21 mouse cellular contexts compared by ENCODE assay signal in genomic region chr13:25168891-25169290, GRCm38 (mm10).
DNase-seq lines count a peak whose midpoint lies in the region; ATAC-seq lines count a peak whose summit lies in the region.
"Had no signal": no experiment of that assay in that cellular context is flagged by ENCODE, and none has a peak within 500 bp of the region (broad histone marks: within the 10 kb centered on the region; RNA-seq: fewer than 3 reads in every experiment).

No protein-coding gene starts in this region.

- H3K4me2 ChIP-seq in embryonic facial prominence, embryonic 11.5 days (ENCODE audit: low read depth, low read length), result no peak overlapping the region
- no peak overlapping the region for H3K4me2 ChIP-seq in limb, embryonic 12.5 days
- H3K4me2 ChIP-seq in forebrain, embryonic 12.5 days, result no peak overlapping the region
- H3K4me2 ChIP-seq: embryonic facial prominence, embryonic 12.5 days had no signal

- H3K27ac ChIP-seq in embryonic facial prominence, embryonic 11.5 days (replicated peaks; ENCODE audit: low read depth, low read length), result no peak overlapping the region
- 0 out of 2 replicates have a peak overlapping the region, but pooled peaks have one; percentile 50 for H3K27ac ChIP-seq in limb, embryonic 10.5 days
- peak overlapping the region; percentile 53; the same call in 1 of the 2 replicates for H3K27ac ChIP-seq in limb, embryonic 12.5 days
- no peak overlapping the region for H3K27ac ChIP-seq in forebrain, embryonic 12.5 days
- H3K27ac ChIP-seq: embryonic facial prominence, embryonic 12.5 days had no signal

- no peaks in the 10 kb centered on the region for H3K27me3 ChIP-seq in embryonic facial prominence, embryonic 11.5 days (ENCODE audit: control insufficient read depth, insufficient read depth, low read length)
- no peaks in the 10 kb centered on the region for H3K27me3 ChIP-seq in limb, embryonic 10.5 days (ENCODE audit: low read depth, poor library complexity, severe bottlenecking)
- H3K27me3 ChIP-seq in limb, embryonic 12.5 days, result no peaks in the 10 kb centered on the region
- no peaks in the 10 kb centered on the region for H3K27me3 ChIP-seq in forebrain, embryonic 12.5 days
- H3K27me3 ChIP-seq: embryonic facial prominence, embryonic 12.5 days; Patski had no signal

- ATAC-seq in embryonic facial prominence, embryonic 11.5 days (replicated peaks; ENCODE audit: insufficient number of reproducible peaks, low FRiP score, low TSS enrichment, low read depth), result no peak
- no peak for ATAC-seq in limb, embryonic 12.5 days (ENCODE audit: insufficient number of reproducible peaks, insufficient read depth, low FRiP score, low TSS enrichment, low read depth)
- no peak for ATAC-seq in forebrain, embryonic 12.5 days (ENCODE audit: low FRiP score)
- ATAC-seq: activated CD4-positive, CD25-positive, alpha-beta regulatory T cell, adult 4 months; forebrain, embryonic 14.5 days; forebrain, embryonic 16.5 days; Patski had no signal

- H3K9ac ChIP-seq in embryonic facial prominence, embryonic 11.5 days (replicated peaks; ENCODE audit: low read length), result no peak overlapping the region
- no peak overlapping the region for H3K9ac ChIP-seq in limb, embryonic 12.5 days (replicated peaks)
- H3K9ac ChIP-seq in forebrain, embryonic 12.5 days, result no peak overlapping the region
- H3K9ac ChIP-seq: embryonic facial prominence, embryonic 12.5 days had no signal

- H3K4me1 ChIP-seq in embryonic facial prominence, embryonic 11.5 days (ENCODE audit: control insufficient read depth, insufficient read depth, low read length), result no peaks in the 10 kb centered on the region
- peaks cover 9% of the 10 kb centered on the region for H3K4me1 ChIP-seq in limb, embryonic 10.5 days
- peaks cover 4% of the 10 kb centered on the region for H3K4me1 ChIP-seq in limb, embryonic 12.5 days (replicated peaks)
- H3K4me1 ChIP-seq in forebrain, embryonic 12.5 days, result 0 out of 2 replicates have a peak, but pooled peaks cover 3% of the 10 kb centered on the region
- H3K4me1 ChIP-seq: embryonic facial prominence, embryonic 12.5 days had no signal

- WGBS in embryonic facial prominence, embryonic 11.5 days, result 49% methylated on average over 3 of the region's 3 CpGs
- WGBS in limb, embryonic 10.5 days, result 51% methylated on average over 3 of the region's 3 CpGs
- 57% methylated on average over 3 of the region's 3 CpGs for WGBS in limb, embryonic 12.5 days
- 83% methylated on average over 3 of the region's 3 CpGs for WGBS in forebrain, embryonic 12.5 days

- peak; percentile 36 for DNase-seq in embryo, embryonic 11 days
- DNase-seq in embryo, embryonic 9.5 days (ENCODE audit: extremely low spot score), result no peak
- DNase-seq in embryonic facial prominence, embryonic 11.5 days (ENCODE audit: low spot score), result peak; percentile 59
- DNase-seq in limb, embryonic 10.5 days (ENCODE audit: low spot score), result no peak
- DNase-seq in gastrocnemius, postnatal 25 days, result no peak
- DNase-seq in gastrocnemius, adult 8-10 months (ENCODE audit: low spot score in 2 of 2), result no peak
- DNase-seq: adrenal gland, adult 8-10 months; adrenal gland, postnatal 14 days; adrenal gland, postnatal 36 days; cerebellum, adult 11-12 months; cerebellum, adult 2 months; cerebellum, adult 9-10 months; cerebellum, postnatal 10 days; cerebellum, postnatal 25 days had no signal

- no peak overlapping the region for H3K4me3 ChIP-seq in embryonic facial prominence, embryonic 11.5 days (ENCODE audit: low read depth, low read length)
- no peak overlapping the region for H3K4me3 ChIP-seq in limb, embryonic 10.5 days
- no peak overlapping the region for H3K4me3 ChIP-seq in limb, embryonic 12.5 days (replicated peaks)
- H3K4me3 ChIP-seq in forebrain, embryonic 12.5 days (replicated peaks), result no peak overlapping the region
- H3K4me3 ChIP-seq: embryonic facial prominence, embryonic 12.5 days had no signal

- no peaks in the 10 kb centered on the region for H3K36me3 ChIP-seq in embryonic facial prominence, embryonic 11.5 days (replicated peaks; ENCODE audit: control insufficient read depth, insufficient read depth, low read depth, low read length)
- no peaks in the 10 kb centered on the region for H3K36me3 ChIP-seq in limb, embryonic 10.5 days
- no peaks in the 10 kb centered on the region for H3K36me3 ChIP-seq in limb, embryonic 12.5 days
- H3K36me3 ChIP-seq in forebrain, embryonic 12.5 days (replicated peaks), result no peaks in the 10 kb centered on the region
- H3K36me3 ChIP-seq: embryonic facial prominence, embryonic 12.5 days had no signal

- H3K9me3 ChIP-seq in embryonic facial prominence, embryonic 11.5 days (replicated peaks; ENCODE audit: control insufficient read depth, low read length), result no peaks in the 10 kb centered on the region
- no peaks in the 10 kb centered on the region for H3K9me3 ChIP-seq in limb, embryonic 10.5 days (replicated peaks)
- no peaks in the 10 kb centered on the region for H3K9me3 ChIP-seq in limb, embryonic 12.5 days
- no peaks in the 10 kb centered on the region for H3K9me3 ChIP-seq in forebrain, embryonic 12.5 days
- H3K9me3 ChIP-seq: embryonic facial prominence, embryonic 12.5 days had no signal

Comparison
In these comparisons a context has a peak if more than half of its experiments do, and no peak if none do; other contexts are left out.
1. DNase-seq: peak in embryo, embryonic 11 days (single experiment) and embryonic facial prominence, embryonic 11.5 days (single experiment); none in embryo, embryonic 9.5 days (single experiment), limb, embryonic 10.5 days (single experiment), gastrocnemius, postnatal 25 days (single experiment) and gastrocnemius, adult 8-10 months (0 of 2).
2. H3K27ac ChIP-seq: peak in limb, embryonic 10.5 days (single experiment) and limb, embryonic 12.5 days (single experiment); none in embryonic facial prominence, embryonic 11.5 days (single experiment) and forebrain, embryonic 12.5 days (single experiment).